Mouse (Mus musculus) erythroid progenitor cell, adult 5-6 weeks (primary cell): ENCODE results near the gene Trim17. TPM values are rescaled to one million over a fixed set of nuclear protein-coding genes. Genes with fewer than 3 reads are reported as not detected.

Source experiments
- ATAC-seq: replicated peaks from 2 replicates; pipeline ENCODE4 v1.8.0; 2016; ENCODE audit warnings: moderate number of reproducible peaks, mild to moderate bottlenecking, moderate TSS enrichment, inconsistent platforms; ENCODE audit not compliant: poor library complexity, low FRiP score, severe bottlenecking
- total RNA-seq, 2 experiments: library from RNA; stranded (forward) in 1 of 2; stranded (reverse) in 1 of 2; fragments of 150-400 nt in 1 of 2; fragments of 186-747, 209-891 nt in 1 of 2; gene quantifications; 2 replicates each; pipeline versions ENCODE4 v1.2.3 to v1.2.4; 2015 to 2017; ENCODE audit warnings: low replicate concordance in 2 of 2

Trim17 gene
- total RNA-seq, 2 experiments from 2014 or later = 0.84 to 1.2 TPM

DNA sequence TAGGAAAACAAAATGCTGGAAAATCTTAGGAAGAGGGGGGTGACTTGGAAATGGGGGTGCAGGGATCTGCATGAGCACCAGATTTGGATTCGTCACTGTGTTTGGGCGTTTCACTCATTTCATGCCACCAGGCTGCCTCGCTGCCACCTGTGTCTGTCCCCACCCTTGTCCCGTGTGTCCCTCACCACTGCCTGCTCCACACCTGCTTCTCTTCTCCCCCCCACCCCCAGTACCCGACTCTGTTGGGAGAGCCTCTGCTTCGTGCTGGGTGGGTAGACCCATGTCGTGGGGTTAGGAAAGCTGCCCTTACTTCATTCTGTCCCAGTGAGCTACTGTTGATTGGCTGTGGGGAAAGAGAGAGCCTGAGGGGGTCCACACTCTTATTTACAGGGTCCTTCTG, 30.2 kb downstream of the Trim17 start:
- ATAC-seq = no peak

DNA sequence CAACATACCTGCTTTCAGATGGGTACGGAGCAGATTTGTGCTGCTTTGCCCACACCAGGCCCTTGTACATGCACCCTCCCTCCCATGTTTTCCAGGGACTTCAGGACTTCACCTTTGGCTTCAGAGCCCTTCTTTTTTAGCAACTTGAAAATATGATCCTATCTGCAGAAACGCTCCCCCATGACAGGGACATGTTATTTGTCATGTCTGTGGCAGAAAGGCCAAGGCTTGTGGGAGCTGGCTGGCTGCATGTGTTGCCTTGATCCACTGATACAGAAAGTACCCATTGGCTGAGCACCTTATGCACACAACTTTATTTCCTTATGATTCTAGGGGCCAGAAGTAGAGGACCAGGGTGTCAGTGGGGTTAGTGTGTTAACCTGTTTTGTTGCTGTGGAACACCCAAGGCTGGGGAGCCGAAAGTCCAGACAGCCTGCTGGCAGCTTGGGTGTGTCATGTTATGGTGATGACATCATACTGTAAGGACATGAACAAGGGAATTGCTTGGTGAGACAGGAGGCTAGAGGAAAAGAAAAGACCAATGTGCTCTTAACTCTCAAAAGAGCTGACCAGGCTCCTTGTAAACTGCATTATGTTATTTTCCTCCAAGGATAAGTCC, 30.9 kb downstream of the Trim17 start:
- ATAC-seq = no peak

DNA sequence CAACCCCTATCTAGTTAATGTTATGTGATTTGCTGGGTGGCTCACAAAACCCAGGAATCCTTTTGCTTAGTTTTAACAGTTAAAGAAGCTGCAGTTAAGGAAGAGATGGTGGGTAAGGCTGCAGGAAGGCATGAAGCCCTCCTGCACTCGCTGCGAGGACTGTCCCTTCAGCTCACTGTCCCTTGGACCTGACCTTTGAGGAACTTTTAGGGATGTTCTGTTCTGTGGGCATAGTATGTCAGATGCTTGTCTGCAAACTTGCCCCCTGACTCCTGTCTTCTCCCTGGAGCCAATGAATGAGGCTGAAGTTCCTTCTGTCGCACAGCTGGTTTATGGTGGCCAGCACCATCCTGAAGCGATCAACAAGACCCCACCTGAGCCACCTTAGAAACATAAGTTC, 34.7 kb downstream of the Trim17 start:
- no peak for ATAC-seq

- no peak for ATAC-seq
Observed at GRCm38 (mm10) chr11:58990141-58990540, 35.7 kb downstream of the Trim17 start.

GRCm38 (mm10) chr11:58990794-58991193, 36.3 kb downstream of the Trim17 start:
- ATAC-seq = no peak

- no peak for ATAC-seq
Observed at GRCm38 (mm10) chr11:58991911-58992310, 37.4 kb downstream of the Trim17 start.

GRCm38 (mm10) chr11:58993091-58993670, 38.7 kb downstream of the Trim17 start:
- no peak for ATAC-seq

DNA sequence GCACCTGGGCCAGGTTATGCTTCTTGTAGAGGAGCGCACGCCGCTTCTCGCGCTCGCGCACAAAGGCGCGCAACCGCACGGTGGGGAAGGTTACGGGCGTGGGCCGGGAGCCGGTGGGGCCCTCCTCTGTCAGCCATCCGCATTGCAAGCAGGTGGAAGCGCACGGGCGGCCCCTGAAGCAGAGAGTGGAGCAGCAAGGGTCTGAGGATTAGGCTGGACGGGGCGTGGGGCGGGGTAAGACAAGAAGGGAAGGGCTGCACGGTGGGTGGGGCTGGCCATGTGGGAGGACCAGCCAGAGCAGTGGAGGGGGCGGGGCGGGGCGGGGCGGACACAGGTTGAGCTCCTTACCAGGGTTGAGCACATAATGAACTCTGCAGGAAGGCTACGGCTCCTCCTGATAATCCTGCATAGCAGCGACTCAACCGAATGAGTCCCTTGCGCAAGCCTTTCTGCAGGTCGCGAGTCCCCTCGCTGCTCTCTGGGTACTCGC, 39.9 kb downstream of the Trim17 start:
- peak; percentile 56 for ATAC-seq

DNA sequence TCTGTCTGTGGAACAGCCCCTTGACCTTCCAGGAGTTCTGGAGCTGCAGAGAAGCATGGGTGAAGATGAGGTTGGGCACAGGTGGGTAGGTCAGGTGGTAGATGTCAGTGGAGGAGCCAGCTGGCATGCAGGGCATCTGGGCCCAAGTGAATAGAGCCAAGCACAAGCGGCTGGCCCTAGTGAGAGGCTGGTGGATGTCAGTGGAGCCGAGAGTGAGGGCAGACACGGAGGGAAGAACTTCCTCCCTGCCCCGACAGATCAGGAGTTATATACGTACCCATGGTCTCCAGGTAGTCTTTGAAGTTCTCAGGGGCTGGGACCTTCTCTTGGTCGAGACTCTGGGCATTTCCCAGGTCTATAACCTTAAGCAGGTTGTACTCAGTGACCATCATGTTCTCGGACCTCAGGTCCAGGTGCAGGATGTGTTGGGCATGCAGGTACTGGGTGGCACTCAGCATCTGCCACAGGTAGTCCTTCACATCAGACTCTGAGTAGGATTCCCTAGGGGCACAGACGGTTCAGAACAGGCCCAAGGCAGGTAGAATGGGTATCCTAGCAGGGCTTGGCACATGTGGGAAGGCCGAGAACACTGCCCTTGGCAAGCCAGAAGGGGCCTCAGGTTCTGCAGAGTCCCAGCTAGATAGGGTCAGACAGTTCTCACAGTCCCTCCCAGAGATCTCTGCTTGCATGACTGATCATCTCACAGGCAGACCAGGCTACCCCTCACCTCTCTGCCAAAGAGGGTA, 40.7 kb downstream of the Trim17 start:
- no peak for ATAC-seq

DNA sequence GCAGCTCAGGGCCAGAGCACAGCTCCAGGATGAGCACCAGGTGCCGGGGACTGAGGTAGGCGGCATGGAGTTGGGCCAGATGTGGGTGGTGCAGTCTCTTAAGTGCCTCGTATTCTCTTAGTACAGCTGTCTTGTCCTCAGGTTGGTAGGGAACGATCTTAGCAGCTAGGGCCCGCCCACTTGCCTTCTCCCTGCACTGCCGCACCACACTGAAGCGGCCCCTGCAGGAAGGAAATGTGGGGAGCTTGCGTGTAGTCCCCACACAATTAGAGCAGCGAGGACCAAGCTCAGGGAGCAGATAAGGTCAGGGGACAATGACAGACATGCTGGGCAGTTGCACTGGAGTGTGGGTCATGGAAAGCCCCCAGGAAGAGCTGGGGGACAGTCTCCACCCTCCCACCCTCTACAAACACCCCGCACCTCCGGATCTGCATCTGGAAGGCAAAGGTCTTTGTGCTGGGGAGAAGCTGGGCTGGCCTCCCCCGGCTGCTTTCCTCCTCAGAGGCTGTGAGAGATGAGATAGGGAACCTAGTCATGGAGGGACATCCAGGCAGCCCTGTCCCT, 41.4 kb downstream of the Trim17 start:
- ATAC-seq = no peak

GRCm38 (mm10) chr11:58997541-58997940, 43.1 kb downstream of the Trim17 start:
- no peak for ATAC-seq

GRCm38 (mm10) chr11:58999158-58999557, 44.7 kb downstream of the Trim17 start:
- ATAC-seq = no peak

DNA sequence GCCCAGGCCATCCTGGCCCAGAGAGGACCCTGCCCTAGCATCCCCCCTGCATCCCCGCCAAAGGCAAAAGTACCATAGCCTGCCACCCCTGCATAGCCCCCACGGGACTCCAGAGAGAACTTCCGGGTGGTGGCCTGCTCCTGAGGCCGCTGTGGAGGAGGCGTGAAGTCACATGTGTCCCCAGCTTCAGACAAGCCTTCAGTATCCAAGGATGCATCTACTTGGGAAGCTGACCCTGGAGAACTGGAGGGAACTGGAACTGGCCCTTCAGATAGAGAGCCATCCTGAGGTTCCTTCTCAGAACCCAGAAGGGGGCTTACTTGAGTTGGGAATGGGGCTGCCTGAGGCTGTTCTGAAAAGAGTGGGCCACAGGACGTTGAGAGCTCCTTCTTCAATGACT, 45.3 kb downstream of the Trim17 start:
- no peak for ATAC-seq

- no peak for ATAC-seq
Observed at GRCm38 (mm10) chr11:59000635-59001034, 46.1 kb downstream of the Trim17 start.

DNA sequence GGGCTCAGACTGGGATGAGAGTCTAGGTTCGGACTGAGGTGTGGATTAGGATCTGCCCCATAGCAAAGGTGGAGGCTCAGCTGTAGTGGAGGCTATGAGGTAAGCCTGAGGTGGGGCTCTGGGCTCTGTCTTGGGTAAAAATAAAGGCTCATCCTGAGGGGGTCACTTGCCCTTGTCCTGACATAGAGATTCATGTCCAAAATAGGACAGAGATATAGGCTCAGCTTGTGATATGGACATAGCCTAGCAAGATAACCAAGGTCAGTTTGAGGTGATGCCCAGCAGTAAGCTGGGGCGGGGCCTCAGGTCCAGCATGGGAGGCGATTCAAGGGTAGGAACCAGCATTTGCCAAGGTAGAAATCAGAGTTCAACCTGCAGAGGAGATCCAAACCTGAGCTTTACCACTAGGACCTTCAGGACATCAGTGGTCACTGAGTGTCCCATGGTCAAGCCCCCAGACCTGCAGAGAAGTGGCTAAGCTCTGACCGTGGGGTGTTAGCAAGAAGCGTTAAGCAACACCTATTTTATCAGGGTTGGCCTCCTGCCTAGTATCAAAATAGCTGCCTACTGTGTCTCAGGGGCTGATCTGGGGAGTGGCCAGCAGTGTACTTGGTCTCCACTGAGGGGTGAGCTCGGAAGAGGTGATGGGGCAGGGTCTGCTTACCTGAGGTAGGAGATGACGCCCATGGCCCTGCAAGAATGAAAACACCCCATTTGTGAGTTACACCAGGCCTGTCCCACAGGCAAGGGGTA, 48.0 kb downstream of the Trim17 start:
- ATAC-seq = no peak

DNA sequence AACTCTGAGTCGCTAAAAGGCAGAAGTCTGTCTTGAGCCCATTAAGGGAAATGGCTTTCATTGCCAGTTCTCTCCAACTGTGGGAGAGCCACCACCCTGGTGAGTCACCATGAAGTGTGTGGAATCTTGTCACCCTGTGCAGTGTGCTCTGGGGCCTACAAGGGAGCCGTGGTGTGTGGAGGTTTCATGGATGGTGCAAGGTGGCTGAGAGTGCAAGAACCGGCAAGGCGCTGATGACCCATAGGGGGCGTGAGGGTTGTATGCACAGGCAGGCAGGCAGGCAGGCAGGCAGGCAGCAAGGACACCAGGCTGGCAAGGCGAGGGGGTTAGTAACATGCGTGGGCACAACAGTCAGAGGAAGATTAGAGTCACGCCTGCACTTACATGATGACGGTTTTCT, 60.6 kb downstream of the Trim17 start:
- no peak for ATAC-seq
